Mouse (Mus musculus): ENCODE results near the gene Actn2.

Actn2 gene

GRCm38 (mm10) chr13:12256871-12257390, 83.6 kb downstream of the Actn2 start:
- DNase-seq (ENCODE audit: low spot score), result no peak

- DNase-seq (ENCODE audit: low spot score), result no peak
These were observed 84.5 kb downstream of the Actn2 start for GRCm38 (mm10) chr13:12255911-12256705.

GRCm38 (mm10) chr13:12250496-12250895, 90.1 kb downstream of the Actn2 start:
- no peak for DNase-seq (ENCODE audit: low spot score)

GRCm38 (mm10) chr13:12249195-12249898, 91.2 kb downstream of the Actn2 start:
- DNase-seq (ENCODE audit: low spot score), result no peak

- DNase-seq (ENCODE audit: low spot score), result no peak
These were observed 94.6 kb downstream of the Actn2 start for GRCm38 (mm10) chr13:12245938-12246337.

GRCm38 (mm10) chr13:12243991-12244390, 96.6 kb downstream of the Actn2 start:
- no peak for DNase-seq (ENCODE audit: low spot score)

GRCm38 (mm10) chr13:12232141-12232540, 108.4 kb downstream of the Actn2 start:
- DNase-seq (ENCODE audit: low spot score), result no peak

- no peak for DNase-seq (ENCODE audit: low spot score)
These were observed 112.3 kb downstream of the Actn2 start for GRCm38 (mm10) chr13:12228248-12228647.

- no peak for DNase-seq (ENCODE audit: low spot score)
These were observed 113.0 kb downstream of the Actn2 start for GRCm38 (mm10) chr13:12227606-12228005.

Data from lung, postnatal 25 days (tissue).